ENCODE assay signal across 9 mouse cellular contexts in genomic region chr7:60170250-60171185, GRCm38 (mm10). TPM values are rescaled to one million over a fixed set of nuclear protein-coding genes. Genes with fewer than 3 reads are reported as not detected.
DNase-seq lines count a peak whose midpoint lies in the region; ATAC-seq lines count a peak whose summit lies in the region.
"Had no signal": no experiment of that assay in that cellular context is flagged by ENCODE, and none has a peak within 500 bp of the region (broad histone marks: within the 10 kb centered on the region; RNA-seq: fewer than 3 reads in every experiment).

No protein-coding gene starts in this region.

- 0 out of 2 replicates have a peak overlapping the region, but pooled peaks have one; percentile 9 for H3K9ac ChIP-seq in forebrain, embryonic 13.5 days
- 0 out of 2 replicates have a peak overlapping the region, but pooled peaks have one; percentile 6 for H3K9ac ChIP-seq in midbrain, embryonic 16.5 days (ENCODE audit: low read depth, low read length)
- H3K9ac ChIP-seq in liver, embryonic 11.5 days (ENCODE audit: low read depth, low read length): no peak overlapping the region

- ATAC-seq in forebrain, embryonic 13.5 days: peak; percentile 98
- ATAC-seq in midbrain, embryonic 16.5 days: peak; percentile 97
- no peak for ATAC-seq in erythroid progenitor cell, adult 5-6 weeks (replicated peaks; ENCODE audit: low FRiP score, poor library complexity, severe bottlenecking)
- ATAC-seq in liver, embryonic 11.5 days (replicated peaks; ENCODE audit: low FRiP score): no peak

- H3K27me3 ChIP-seq in forebrain, embryonic 13.5 days: no peaks in the 10 kb centered on the region
- no peaks in the 10 kb centered on the region for H3K27me3 ChIP-seq in midbrain, embryonic 16.5 days (ENCODE audit: control insufficient read depth, insufficient read depth, low read depth, low read length)
- no peaks in the 10 kb centered on the region for H3K27me3 ChIP-seq in liver, embryonic 11.5 days (replicated peaks; ENCODE audit: control insufficient read depth, insufficient read depth, low read length)

- H3K4me1 ChIP-seq in forebrain, embryonic 13.5 days: no peaks in the 10 kb centered on the region
- no peaks in the 10 kb centered on the region for H3K4me1 ChIP-seq in midbrain, embryonic 16.5 days (ENCODE audit: control insufficient read depth, insufficient read depth, low read length)
- no peaks in the 10 kb centered on the region for H3K4me1 ChIP-seq in liver, embryonic 11.5 days (replicated peaks; ENCODE audit: control insufficient read depth, insufficient read depth, low read length)

- H3K4me2 ChIP-seq in forebrain, embryonic 13.5 days: peak overlapping the region; percentile 40
- H3K4me2 ChIP-seq in midbrain, embryonic 16.5 days (ENCODE audit: low read length): peak overlapping the region; percentile 43
- no peak overlapping the region for H3K4me2 ChIP-seq in liver, embryonic 11.5 days

- H3K27ac ChIP-seq in forebrain, embryonic 13.5 days: peak overlapping the region; percentile 70
- peak overlapping the region; percentile 78 for H3K27ac ChIP-seq in midbrain, embryonic 16.5 days (ENCODE audit: low read length)
- H3K27ac ChIP-seq in liver, embryonic 11.5 days (ENCODE audit: low read depth, low read length): no peak overlapping the region

- H3K9me3 ChIP-seq in forebrain, embryonic 13.5 days (replicated peaks): 0 out of 2 replicates have a peak, but pooled peaks cover 3% of the 10 kb centered on the region
- 0 out of 2 replicates have a peak, but pooled peaks cover 2% of the 10 kb centered on the region for H3K9me3 ChIP-seq in midbrain, embryonic 16.5 days (replicated peaks; ENCODE audit: control insufficient read depth, low read length, poor library complexity, severe bottlenecking)
- H3K9me3 ChIP-seq in liver, embryonic 11.5 days (ENCODE audit: control insufficient read depth, low read length): no peaks in the 10 kb centered on the region

- WGBS in forebrain, embryonic 13.5 days: 48% methylated on average over 5 of the region's 5 CpGs
- WGBS in midbrain, embryonic 16.5 days: 45% methylated on average over 5 of the region's 5 CpGs
- 74% methylated on average over 5 of the region's 5 CpGs for WGBS in liver, embryonic 11.5 days

- DNase-seq in cerebellum, adult 11-12 months: peak; percentile 69
- peak; percentile 63 for DNase-seq in layer of hippocampus, adult 9-11 months
- DNase-seq in c-Kit-positive CD71-positive TER-119-positive erythroid progenitor cells, embryonic 14.5 days (ENCODE audit: low spot score): no peak
- no peak for DNase-seq in thymus, postnatal 10 days (ENCODE audit: low spot score in 2 of 2)
- no peak for DNase-seq in liver, embryonic 11.5 days (ENCODE audit: low spot score)
- DNase-seq: adrenal gland, postnatal 36 days had no signal

- 0 out of 2 replicates have a peak overlapping the region, but pooled peaks have one; percentile 6 for H3K4me3 ChIP-seq in forebrain, embryonic 13.5 days
- H3K4me3 ChIP-seq in midbrain, embryonic 16.5 days (ENCODE audit: low read depth, low read length): peak overlapping the region; percentile 21
- no peak overlapping the region for H3K4me3 ChIP-seq in liver, embryonic 11.5 days (ENCODE audit: low read depth, low read length)

- H3K36me3 ChIP-seq in forebrain, embryonic 13.5 days (ENCODE audit: poor library complexity, severe bottlenecking): no peaks in the 10 kb centered on the region
- no peaks in the 10 kb centered on the region for H3K36me3 ChIP-seq in midbrain, embryonic 16.5 days (ENCODE audit: control insufficient read depth, insufficient read depth, low read length)
- no peaks in the 10 kb centered on the region for H3K36me3 ChIP-seq in liver, embryonic 11.5 days (ENCODE audit: control insufficient read depth, insufficient read depth, low read length)

RNA-seq across cellular contexts. Expression of gene Snrpn, which starts 30.5 kb away (rescaled TPM):
- polyA plus RNA-seq in forebrain, embryonic 13.5 days (2015; fragmentation: Nextera tagmentation; extraction: Ambion mirVana): 361 and 368 TPM in 2 replicates
- 956 and 1,064 TPM in 2 replicates for polyA plus RNA-seq in midbrain, embryonic 16.5 days (2015; fragmentation: Nextera tagmentation; extraction: Ambion mirVana)
- total RNA-seq in erythroid progenitor cell, adult 5-6 weeks (2015; ENCODE audit: low replicate concordance): not detected in 2 replicates
- not detected in 2 replicates for total RNA-seq in erythroid progenitor cell, adult 5-6 weeks (2017; ENCODE audit: low replicate concordance)
- polyA plus RNA-seq in liver, embryonic 11.5 days (2014; fragmentation: Nextera tagmentation; extraction: Ambion mirVana): 36.5 and 39.8 TPM in 2 replicates

Comparison
In these comparisons a context has a peak if more than half of its experiments do, and no peak if none do; other contexts are left out.
1. DNase-seq: peak in cerebellum, adult 11-12 months (single experiment) and layer of hippocampus, adult 9-11 months (single experiment); none in c-Kit-positive CD71-positive TER-119-positive erythroid progenitor cells, embryonic 14.5 days (single experiment), thymus, postnatal 10 days (0 of 2) and liver, embryonic 11.5 days (single experiment).
2. ATAC-seq: peak in forebrain, embryonic 13.5 days (single experiment) and midbrain, embryonic 16.5 days (single experiment); none in erythroid progenitor cell, adult 5-6 weeks (single experiment) and liver, embryonic 11.5 days (single experiment).